Mouse (Mus musculus) liver, embryonic 14.5 days (tissue): ENCODE data around the gene Fras1. TPM values are rescaled to one million over a fixed set of nuclear protein-coding genes. Genes with fewer than 3 reads are reported as not detected.

Experiments used
- ATAC-seq: fragments of 200-750 bp; cut with Nextera tagmentation; 2 replicates; pipeline ENCODE4 v1.8.0; 2017; ENCODE audit warnings: moderate number of reproducible peaks, mild to moderate bottlenecking, moderate library complexity; ENCODE audit not compliant: insufficient read depth
- DNase-seq, 3 experiments: peaks; one replicate each; pipeline ENCODE4 v3.0.0-alpha.2; 2012 to 2013; ENCODE audit warnings: low read depth in 3 of 3, low spot score in 3 of 3
- H3K27ac ChIP-seq: fragments of 300-500 bp; sonication (generic); 2 replicates; pipeline ENCODE4 v1.5.1; 2014; ENCODE audit warnings: moderate library complexity, mild to moderate bottlenecking, control low read depth, inconsistent platforms
- H3K27me3 ChIP-seq: fragments of 300-500 bp; sonication (generic); 2 replicates; pipeline ENCODE4 v1.6.1; 2014; ENCODE audit warnings: mild to moderate bottlenecking, low read length, moderate library complexity; ENCODE audit not compliant: control insufficient read depth, insufficient read depth
- H3K36me3 ChIP-seq: fragments of 300-500 bp; sonication (generic); replicated peaks from 2 replicates; pipeline ENCODE4 v1.6.1; 2014; ENCODE audit warnings: low read depth; ENCODE audit not compliant: control insufficient read depth, insufficient read depth
- H3K4me1 ChIP-seq, 2 experiments: fragments of 200-500 bp in 1 of 2; fragments of 300-500 bp in 1 of 2; sonication (generic) in 1 of 2; replicated peaks; 2 replicates each; pipeline ENCODE4 v1.6.1; 2012 to 2014; ENCODE audit warnings: antibody characterized with exemption in 1 of 2, inconsistent platforms in 1 of 2, low read length in 1 of 2; ENCODE audit not compliant: control insufficient read depth in 2 of 2, insufficient read depth in 2 of 2
- H3K4me2 ChIP-seq: fragments of 300-500 bp; sonication (generic); 2 replicates; pipeline ENCODE4 v1.6.1; 2014; ENCODE audit warnings: low read depth, mild to moderate bottlenecking, control low read depth, moderate library complexity
- H3K4me3 ChIP-seq, 2 experiments: fragments of 200-500 bp in 1 of 2; fragments of 300-500 bp in 1 of 2; sonication (generic) in 1 of 2; 2 replicates each; pipeline ENCODE4 v1.5.1; 2012 to 2014; ENCODE audit warnings: low read depth in 2 of 2, low read length in 2 of 2, mild to moderate bottlenecking in 2 of 2, control low read depth in 1 of 2, inconsistent platforms in 1 of 2, moderate library complexity in 1 of 2; ENCODE audit not compliant: insufficient read depth in 1 of 2
- H3K9ac ChIP-seq: fragments of 300-500 bp; sonication (generic); replicated peaks from 2 replicates; pipeline ENCODE4 v1.6.1; 2014; ENCODE audit warnings: mild to moderate bottlenecking, control low read depth, moderate library complexity
- H3K9me3 ChIP-seq: fragments of 300-500 bp; sonication (generic); 2 replicates; pipeline ENCODE4 v1.6.1; 2016; ENCODE audit warnings: low read length, mixed read lengths; ENCODE audit not compliant: control insufficient read depth
- CTCF ChIP-seq: IDR thresholded peaks from 2 replicates; pipeline ENCODE4 v1.5.1; 2016; ENCODE audit warnings: antibody characterized with exemption, low read depth, control low read depth
- EP300 ChIP-seq: IDR thresholded peaks from 2 replicates; pipeline ENCODE4 v1.6.1; 2016; ENCODE audit warnings: antibody characterized with exemption, low read depth
- WGBS: fragments of 180-500 bp; shearing (Covaris S2); extraction: QIAGEN DNeasy Blood & Tissue Kit; methylation state at CpG from one replicate; pipeline ENCODE4 v1.1.7; 2014; ENCODE audit not compliant: insufficient replicate concordance; 5-methylcytosine and 5-hydroxymethylcytosine counted together
- polyA plus RNA-seq, 2 experiments: library from polyadenylated mRNA; depleted of rRNA in 1 of 2; stranded (reverse) in 1 of 2; unstranded in 1 of 2; fragments of >200 nt; fragmentation: Nextera tagmentation in 1 of 2; extraction: Ambion mirVana in 1 of 2; gene quantifications; 2 replicates each; pipeline versions ENCODE4 v1.2.1 to v1.2.3; 2012 to 2014

The Fras1 gene
- polyA plus RNA-seq, 2 experiments = 0.46 to 1.1 TPM

GRCm38 (mm10) chr5:96475488-96475887 lies 101.7 kb downstream of the Fras1 start:
- H3K36me3 ChIP-seq = no peaks in the 10 kb centered on the region
- H3K27me3 ChIP-seq = no peaks in the 10 kb centered on the region
- no peak overlapping the region for H3K27ac ChIP-seq
- H3K9me3 ChIP-seq = no peaks in the 10 kb centered on the region
- 42% methylated on average over 3 of the region's 3 CpGs for WGBS
- DNase-seq = no peak
- TF ChIP-seq CTCF (no peak), EP300 (no peak)
- H3K4me3 ChIP-seq = no peak overlapping the region
- ATAC-seq = no peak
- H3K4me2 ChIP-seq = no peak overlapping the region
- H3K4me1 ChIP-seq = no peaks in the 10 kb centered on the region
- no peak overlapping the region for H3K9ac ChIP-seq

DNA sequence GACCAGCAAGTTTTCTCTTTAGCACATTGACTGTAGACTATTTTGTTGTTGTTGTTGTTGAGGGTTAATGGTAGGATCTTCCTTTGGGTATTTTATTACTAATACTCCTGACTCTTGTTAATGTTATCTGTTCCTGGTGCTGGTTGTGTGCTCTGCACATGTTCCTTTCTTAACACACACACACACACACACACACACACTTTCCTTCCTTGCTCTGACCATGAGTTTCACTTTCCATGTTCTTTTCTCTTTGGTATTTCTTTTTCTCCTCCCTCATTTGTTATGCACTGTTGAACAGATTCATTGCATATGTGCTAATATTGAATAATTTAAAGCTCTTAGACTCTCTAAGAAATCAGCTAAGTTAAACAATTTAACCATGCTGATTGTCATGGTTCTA lies 105.2 kb downstream of the Fras1 start:
- H3K4me3 ChIP-seq = no peak overlapping the region
- ATAC-seq (no peak), DNase-seq (no peak)
- TF ChIP-seq CTCF (no peak), EP300 (no peak)
- no peaks in the 10 kb centered on the region for H3K27me3 ChIP-seq
- no peak overlapping the region for H3K27ac ChIP-seq
- no peaks in the 10 kb centered on the region for H3K9me3 ChIP-seq
- no peaks in the 10 kb centered on the region for H3K36me3 ChIP-seq
- no peaks in the 10 kb centered on the region for H3K4me1 ChIP-seq
- no peak overlapping the region for H3K4me2 ChIP-seq
- no peak overlapping the region for H3K9ac ChIP-seq

- TF ChIP-seq CTCF (no peak), EP300 (no peak)
- no peak overlapping the region for H3K4me3 ChIP-seq
- no peak overlapping the region for H3K4me2 ChIP-seq
- H3K36me3 ChIP-seq = no peaks in the 10 kb centered on the region
- no peaks in the 10 kb centered on the region for H3K4me1 ChIP-seq
- no peaks in the 10 kb centered on the region for H3K9me3 ChIP-seq
- H3K9ac ChIP-seq = no peak overlapping the region
- 58% methylated on average over 2 of the region's 2 CpGs for WGBS
- H3K27ac ChIP-seq = no peak overlapping the region
- ATAC-seq (no peak), DNase-seq (no peak)
- no peaks in the 10 kb centered on the region for H3K27me3 ChIP-seq
Measured at GRCm38 (mm10) chr5:96481159-96481558, 107.4 kb downstream of the Fras1 start.

DNA sequence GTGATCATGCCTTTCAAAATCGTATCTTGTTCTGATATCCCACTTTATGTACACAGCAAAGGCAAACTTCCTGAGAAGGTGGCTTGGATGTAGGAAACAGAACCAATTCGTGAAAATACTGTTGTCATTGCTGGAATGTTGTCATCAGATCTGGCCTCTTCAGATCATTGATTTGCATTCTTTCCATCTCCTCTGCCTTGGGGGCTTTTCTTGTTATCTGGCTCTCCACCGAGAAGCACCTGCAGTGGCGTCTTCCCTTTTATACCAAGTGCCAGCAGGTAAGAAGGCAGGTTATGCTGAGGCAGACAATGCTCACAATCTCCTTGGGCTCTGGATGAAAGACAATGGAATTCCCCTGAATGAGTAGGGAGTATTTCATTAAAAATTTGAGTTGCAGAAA lies 108.3 kb downstream of the Fras1 start:
- 45% methylated on average over 4 of the region's 4 CpGs for WGBS
- TF ChIP-seq EP300 (no peak), CTCF (no peak)

GRCm38 (mm10) chr5:96492497-96492896 lies 118.7 kb downstream of the Fras1 start:
- Histone ChIP-seq H3K4me3 (no peak overlapping the region), H3K36me3 (no peaks in the 10 kb centered on the region), H3K4me1 (no peaks in the 10 kb centered on the region), H3K9me3 (no peaks in the 10 kb centered on the region), H3K27ac (no peak overlapping the region), H3K9ac (no peak overlapping the region), H3K27me3 (no peaks in the 10 kb centered on the region), H3K4me2 (no peak overlapping the region)
- ATAC-seq = no peak
- DNase-seq = no peak
- 50% methylated on average over 1 of the region's 1 CpGs for WGBS
- no peak for TF ChIP-seq CTCF
- no peak for TF ChIP-seq EP300

More for the DNA sequence above, 108.3 kb downstream of the Fras1 start:
- DNase-seq = no peak
- Histone ChIP-seq H3K4me2 (no peak overlapping the region), H3K4me1 (no peaks in the 10 kb centered on the region), H3K4me3 (no peak overlapping the region), H3K9ac (no peak overlapping the region), H3K27ac (no peak overlapping the region), H3K36me3 (no peaks in the 10 kb centered on the region), H3K27me3 (no peaks in the 10 kb centered on the region), H3K9me3 (no peaks in the 10 kb centered on the region)
- no peak for ATAC-seq
